Comparison of ENCODE assay signal across 8 mouse cellular contexts in the genomic region with DNA sequence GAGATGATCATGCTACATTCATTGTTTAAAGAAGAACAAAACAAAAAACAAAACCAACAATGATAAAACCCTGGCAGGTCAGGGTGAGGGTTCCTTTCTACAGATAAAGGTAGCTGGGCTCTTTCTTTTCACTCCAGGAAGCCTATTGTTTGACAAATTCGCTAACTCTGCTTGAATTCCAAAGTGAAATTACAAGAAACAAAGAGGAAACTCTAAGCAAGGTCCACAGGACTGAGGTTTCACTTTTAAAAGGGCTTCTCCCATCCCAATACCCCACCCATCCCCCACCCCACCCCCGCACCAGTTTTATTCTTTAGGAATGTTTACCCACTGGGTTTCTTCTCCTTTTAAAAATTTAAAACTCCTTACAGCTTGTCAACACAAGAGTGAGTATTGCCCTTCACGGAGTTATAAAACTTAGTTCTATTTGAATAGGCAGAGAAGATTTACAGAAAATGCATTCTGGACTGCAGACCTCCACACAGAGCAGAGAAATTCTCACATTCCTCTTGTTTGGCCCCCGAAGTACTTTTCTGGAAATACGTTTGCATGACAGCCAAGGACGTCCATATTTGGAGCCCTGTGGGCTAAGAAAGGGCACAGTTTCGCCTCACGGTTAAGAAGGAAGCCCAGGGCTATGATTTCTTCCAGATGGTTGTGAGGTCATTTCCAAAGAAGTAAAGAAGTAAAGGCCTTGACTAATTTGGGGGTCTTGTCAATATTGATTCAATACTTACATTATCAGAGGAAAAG. TPM values are rescaled to one million over a fixed set of nuclear protein-coding genes. Genes with fewer than 3 reads are reported as not detected.
A peak's percentile ranks its signal among the peaks of the same experiment; 100 is the strongest.
DNase-seq lines count a peak whose midpoint lies in the region; ATAC-seq and TF ChIP-seq lines count a peak whose summit lies in the region.
"Had no signal": no experiment of that assay in that cellular context is flagged by ENCODE, and none has a peak within 500 bp of the region (broad histone marks: within the 10 kb centered on the region; RNA-seq: fewer than 3 reads in every experiment).

No protein-coding gene starts in this region.

- H3K4me1 ChIP-seq in kidney, postnatal 0 days (replicated peaks; ENCODE audit: insufficient read depth, low read length): 0 out of 2 replicates have a peak, but pooled peaks cover 4% of the 10 kb centered on the region
- H3K4me1 ChIP-seq in embryonic facial prominence, embryonic 13.5 days: peaks cover 15% of the 10 kb centered on the region
- H3K4me1 ChIP-seq in liver, embryonic 15.5 days (replicated peaks): no peaks in the 10 kb centered on the region
- H3K4me1 ChIP-seq: forebrain, embryonic 13.5 days had no signal

- peak overlapping the region; percentile 43 for H3K27ac ChIP-seq in kidney, postnatal 0 days
- peak overlapping the region; percentile 73 for H3K27ac ChIP-seq in embryonic facial prominence, embryonic 13.5 days
- H3K27ac ChIP-seq in liver, embryonic 15.5 days (replicated peaks): 0 out of 2 replicates have a peak overlapping the region, but pooled peaks have one; percentile 14
- H3K27ac ChIP-seq: forebrain, embryonic 13.5 days had no signal

- H3K4me2 ChIP-seq in kidney, postnatal 0 days (ENCODE audit: low read length): 0 out of 2 replicates have a peak overlapping the region, but pooled peaks have one; percentile 9
- peak overlapping the region; percentile 21 for H3K4me2 ChIP-seq in embryonic facial prominence, embryonic 13.5 days
- H3K4me2 ChIP-seq in liver, embryonic 15.5 days: no peak overlapping the region
- H3K4me2 ChIP-seq: forebrain, embryonic 13.5 days had no signal

- no peak for ATAC-seq in kidney, postnatal 0 days (replicated peaks; ENCODE audit: low FRiP score, low read depth)
- ATAC-seq in embryonic facial prominence, embryonic 13.5 days (ENCODE audit: insufficient number of reproducible peaks, insufficient read depth, low FRiP score, low TSS enrichment, low read depth): no peak
- ATAC-seq in liver, embryonic 15.5 days (ENCODE audit: insufficient read depth): no peak
- ATAC-seq: forebrain, embryonic 13.5 days had no signal

- H3K9me3 ChIP-seq in kidney, postnatal 0 days (replicated peaks; ENCODE audit: low read length): no peaks in the 10 kb centered on the region
- no peaks in the 10 kb centered on the region for H3K9me3 ChIP-seq in embryonic facial prominence, embryonic 13.5 days
- no peaks in the 10 kb centered on the region for H3K9me3 ChIP-seq in liver, embryonic 15.5 days (replicated peaks)
- H3K9me3 ChIP-seq: forebrain, embryonic 13.5 days had no signal

- no peak overlapping the region for H3K9ac ChIP-seq in kidney, postnatal 0 days (ENCODE audit: low read depth, low read length)
- no peak overlapping the region for H3K9ac ChIP-seq in embryonic facial prominence, embryonic 13.5 days
- no peak overlapping the region for H3K9ac ChIP-seq in liver, embryonic 15.5 days
- H3K9ac ChIP-seq: forebrain, embryonic 13.5 days had no signal

- no peak overlapping the region for H3K4me3 ChIP-seq in kidney, postnatal 0 days (replicated peaks; ENCODE audit: low read depth, low read length)
- H3K4me3 ChIP-seq in embryonic facial prominence, embryonic 13.5 days: no peak overlapping the region
- no peak overlapping the region for H3K4me3 ChIP-seq in liver, embryonic 15.5 days (replicated peaks)
- H3K4me3 ChIP-seq: forebrain, embryonic 13.5 days had no signal

- WGBS in kidney, postnatal 0 days: 18% methylated on average over 8 of the region's 8 CpGs
- 10% methylated on average over 8 of the region's 8 CpGs for WGBS in embryonic facial prominence, embryonic 13.5 days
- WGBS in liver, embryonic 15.5 days (ENCODE audit: insufficient replicate concordance): 24% methylated on average over 8 of the region's 8 CpGs

- peak; percentile 76 for DNase-seq in kidney, postnatal 0 days (ENCODE audit: low spot score)
- no peak for DNase-seq in kidney, postnatal 14 days
- DNase-seq in R1 (ENCODE audit: low read depth, low spot score): peak; percentile 97
- no peak for DNase-seq in left cerebral cortex, adult 18-20 months (ENCODE audit: low spot score in 2 of 2)
- no peak for DNase-seq in right cerebral cortex, postnatal 14 days

- TF ChIP-seq CTCF in kidney, postnatal 0 days (IDR thresholded peaks at IDR 0.05; ENCODE audit: low read depth): no peak

- no peaks in the 10 kb centered on the region for H3K27me3 ChIP-seq in kidney, postnatal 0 days (ENCODE audit: insufficient read depth, low read length)
- H3K27me3 ChIP-seq in embryonic facial prominence, embryonic 13.5 days: no peaks in the 10 kb centered on the region
- no peaks in the 10 kb centered on the region for H3K27me3 ChIP-seq in liver, embryonic 15.5 days
- H3K27me3 ChIP-seq: forebrain, embryonic 13.5 days had no signal

- no peaks in the 10 kb centered on the region for H3K36me3 ChIP-seq in kidney, postnatal 0 days (ENCODE audit: insufficient read depth, low read length)
- no peaks in the 10 kb centered on the region for H3K36me3 ChIP-seq in embryonic facial prominence, embryonic 13.5 days
- no peaks in the 10 kb centered on the region for H3K36me3 ChIP-seq in liver, embryonic 15.5 days (replicated peaks)

RNA-seq across cellular contexts. Expression of gene Il6st, which starts 47.3 kb away (rescaled TPM):
- 24.0 and 26.0 TPM in 2 replicates for polyA plus RNA-seq in kidney, postnatal 0 days (2015; fragmentation: Nextera tagmentation; extraction: Ambion mirVana)
- polyA plus RNA-seq in embryonic facial prominence, embryonic 13.5 days (2015; fragmentation: Nextera tagmentation; extraction: Ambion mirVana): 28.1 and 36.9 TPM in 2 replicates
- polyA plus RNA-seq in liver, embryonic 15.5 days (2015; fragmentation: Nextera tagmentation; extraction: Ambion mirVana): 4.8 and 5.6 TPM in 2 replicates
- 10 to 100 TPM; 78.5 to 88.1 TPM for total RNA-seq in left cerebral cortex, adult 18-20 months (2021)

Comparison
In these comparisons a context has a peak if more than half of its experiments do, and no peak if none do; other contexts are left out.
1. DNase-seq: peak in kidney, postnatal 0 days (single experiment) and R1 (single experiment); none in kidney, postnatal 14 days (single experiment), left cerebral cortex, adult 18-20 months (0 of 2) and right cerebral cortex, postnatal 14 days (single experiment).
2. H3K27ac ChIP-seq: peak in every context shown above with its lines; median percentile 73 in embryonic facial prominence, embryonic 13.5 days; 43 in kidney, postnatal 0 days; 14 in liver, embryonic 15.5 days.